Mouse (Mus musculus): ENCODE measurements around the gene Dusp13. TPM values are rescaled to one million over a fixed set of nuclear protein-coding genes. Genes with fewer than 3 reads are reported as not detected.
A peak's percentile ranks its signal among the peaks of the same experiment; 100 is the strongest.

Dusp13 gene
- polyA plus RNA-seq, 1 experiment: 0.75 TPM

GRCm38 (mm10) chr14:21744169-21744568, 6.8 kb downstream of the Dusp13 start:
- TF ChIP-seq POLR2A (IDR thresholded peaks at IDR 0.05; ENCODE audit: control insufficient read depth, extremely low read depth, insufficient read depth, low read length, poor library complexity) (no peak), CTCF (IDR thresholded peaks at IDR 0.05; ENCODE audit: borderline replicate concordance, control insufficient read depth, extremely low read depth, insufficient read depth, low read length, poor library complexity) (no peak)
- WGBS: 100% methylated on average over 1 of the region's 1 CpGs

DNA sequence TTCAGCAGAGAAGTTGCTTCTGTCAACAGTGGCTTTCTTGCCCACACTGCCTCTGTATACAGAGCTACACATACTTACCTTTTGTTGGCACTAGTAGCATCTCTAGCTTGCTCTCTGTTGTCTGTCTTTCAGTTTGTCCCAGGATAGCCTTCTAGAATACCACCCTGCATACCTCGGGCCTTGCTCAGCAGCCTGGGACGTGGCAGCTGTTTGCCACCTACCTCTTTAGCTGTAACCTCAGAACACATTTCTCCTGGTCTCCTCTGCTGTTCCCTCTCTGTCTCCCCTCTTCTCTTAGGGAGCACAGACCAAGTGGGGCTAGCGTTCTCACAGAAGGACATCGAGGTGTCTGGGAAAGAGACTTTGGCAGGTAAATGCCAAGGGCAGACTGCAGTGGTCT, 8.5 kb downstream of the Dusp13 start:
- Histone ChIP-seq H3K27me3 (ENCODE audit: control insufficient read depth, insufficient read depth, low read length) (no peaks in the 10 kb centered on the region), H3K27ac (ENCODE audit: control insufficient read depth, insufficient read depth, low read length) (no peak overlapping the region), H3K4me3 (ENCODE audit: control insufficient read depth, insufficient read depth, low read length) (no peak overlapping the region), H3K4me1 (replicated peaks; ENCODE audit: control insufficient read depth, insufficient read depth, low read length) (no peaks in the 10 kb centered on the region), H3K36me3 (ENCODE audit: control insufficient read depth, insufficient read depth, low read length) (no peaks in the 10 kb centered on the region)
- WGBS: 95% methylated on average over 4 of the region's 4 CpGs
- DNase-seq: no peak
- no peak for TF ChIP-seq CTCF (IDR thresholded peaks at IDR 0.05; ENCODE audit: borderline replicate concordance, control insufficient read depth, extremely low read depth, insufficient read depth, low read length, poor library complexity)
- TF ChIP-seq POLR2A (IDR thresholded peaks at IDR 0.05; ENCODE audit: control insufficient read depth, extremely low read depth, insufficient read depth, low read length, poor library complexity): no peak

More at GRCm38 (mm10) chr14:21744169-21744568, 6.8 kb downstream of the Dusp13 start:
- H3K4me3 ChIP-seq (ENCODE audit: control insufficient read depth, insufficient read depth, low read length): no peak overlapping the region
- H3K36me3 ChIP-seq (ENCODE audit: control insufficient read depth, insufficient read depth, low read length): no peaks in the 10 kb centered on the region
- no peaks in the 10 kb centered on the region for H3K4me1 ChIP-seq (replicated peaks; ENCODE audit: control insufficient read depth, insufficient read depth, low read length)
- no peaks in the 10 kb centered on the region for H3K27me3 ChIP-seq (ENCODE audit: control insufficient read depth, insufficient read depth, low read length)
- DNase-seq: no peak
- H3K27ac ChIP-seq (ENCODE audit: control insufficient read depth, insufficient read depth, low read length): no peak overlapping the region

DNA sequence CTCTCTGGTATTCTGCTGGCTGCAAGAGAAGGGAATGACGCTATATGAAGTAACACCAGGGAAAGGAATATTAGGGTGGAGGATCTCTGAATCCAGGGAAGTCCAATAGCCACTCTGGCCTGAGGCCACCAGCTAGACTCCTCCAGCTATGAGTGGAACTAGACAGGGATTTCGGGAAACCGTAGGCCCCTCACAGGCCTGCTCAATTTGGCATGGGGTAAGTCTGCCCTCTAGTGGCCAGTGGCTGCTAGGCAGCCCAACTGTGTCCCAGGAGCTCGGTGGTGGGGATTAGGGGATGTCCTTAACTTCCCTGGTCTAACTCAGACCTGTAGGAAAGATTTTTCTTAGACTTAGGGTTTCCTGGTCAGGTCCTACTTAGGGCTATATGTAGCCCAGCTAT, 9.2 kb downstream of the Dusp13 start:
- peak; percentile 73 for DNase-seq

DNA sequence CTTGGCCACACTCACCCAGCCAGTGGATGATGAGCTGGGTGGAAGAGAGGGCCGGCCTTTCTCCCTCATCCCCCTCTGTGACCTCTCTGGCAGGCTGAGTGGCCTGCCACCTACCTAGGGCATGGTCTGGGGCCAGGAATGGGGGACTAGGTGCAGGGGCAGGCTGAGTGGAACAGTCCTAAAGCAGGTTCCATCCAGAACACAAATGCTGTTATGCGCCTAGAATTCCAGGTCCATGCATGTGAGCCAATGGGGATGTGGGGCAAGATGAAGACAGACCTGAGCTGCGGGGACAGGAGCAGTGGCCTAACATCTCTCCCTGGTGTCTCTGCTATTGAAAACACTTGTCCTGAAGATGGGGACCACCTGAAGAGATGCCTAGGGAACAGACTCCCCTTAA, 9.7 kb downstream of the Dusp13 start:
- no peak for DNase-seq

More for the DNA sequence above, 9.2 kb downstream of the Dusp13 start:
- Histone ChIP-seq H3K36me3 (ENCODE audit: control insufficient read depth, insufficient read depth, low read length) (no peaks in the 10 kb centered on the region), H3K27me3 (ENCODE audit: control insufficient read depth, insufficient read depth, low read length) (no peaks in the 10 kb centered on the region), H3K4me1 (replicated peaks; ENCODE audit: control insufficient read depth, insufficient read depth, low read length) (no peaks in the 10 kb centered on the region), H3K4me3 (ENCODE audit: control insufficient read depth, insufficient read depth, low read length) (no peak overlapping the region), H3K27ac (ENCODE audit: control insufficient read depth, insufficient read depth, low read length) (no peak overlapping the region)
- 30% methylated on average over 4 of the region's 4 CpGs for WGBS
- TF ChIP-seq CTCF (IDR thresholded peaks at IDR 0.05; ENCODE audit: borderline replicate concordance, control insufficient read depth, extremely low read depth, insufficient read depth, low read length, poor library complexity) (peak; percentile 94), POLR2A (IDR thresholded peaks at IDR 0.05; ENCODE audit: control insufficient read depth, extremely low read depth, insufficient read depth, low read length, poor library complexity) (no peak)

DNA sequence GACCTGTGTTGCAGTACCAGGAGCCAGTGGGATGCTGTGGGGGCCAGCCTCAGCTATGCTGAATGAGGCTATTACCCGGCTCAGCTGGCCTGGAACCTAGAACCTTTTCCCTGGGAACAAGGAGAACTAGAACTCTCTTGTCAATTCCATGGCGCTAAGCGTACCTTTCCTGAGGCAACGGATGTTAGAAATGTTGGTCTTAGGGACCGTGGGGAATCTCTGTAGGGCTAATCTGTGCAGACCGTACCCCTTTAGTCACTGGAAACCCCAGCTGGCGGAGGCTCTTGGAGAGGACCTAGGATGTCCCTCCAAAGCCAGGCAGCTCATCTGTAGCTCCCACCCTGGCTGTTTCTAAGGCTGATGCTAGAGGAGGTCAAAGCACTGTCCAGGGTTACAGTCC, 10.6 kb downstream of the Dusp13 start:
- DNase-seq: no peak
- 99% methylated on average over 7 of the region's 7 CpGs for WGBS
- no peaks in the 10 kb centered on the region for H3K27me3 ChIP-seq (ENCODE audit: control insufficient read depth, insufficient read depth, low read length)

More for the DNA sequence above, 9.7 kb downstream of the Dusp13 start:
- 89% methylated on average over 3 of the region's 3 CpGs for WGBS
- Histone ChIP-seq H3K36me3 (ENCODE audit: control insufficient read depth, insufficient read depth, low read length) (no peaks in the 10 kb centered on the region), H3K4me3 (ENCODE audit: control insufficient read depth, insufficient read depth, low read length) (no peak overlapping the region), H3K27me3 (ENCODE audit: control insufficient read depth, insufficient read depth, low read length) (no peaks in the 10 kb centered on the region), H3K4me1 (replicated peaks; ENCODE audit: control insufficient read depth, insufficient read depth, low read length) (no peaks in the 10 kb centered on the region), H3K27ac (ENCODE audit: control insufficient read depth, insufficient read depth, low read length) (no peak overlapping the region)
- no peak for TF ChIP-seq CTCF (IDR thresholded peaks at IDR 0.05; ENCODE audit: borderline replicate concordance, control insufficient read depth, extremely low read depth, insufficient read depth, low read length, poor library complexity)
- TF ChIP-seq POLR2A (IDR thresholded peaks at IDR 0.05; ENCODE audit: control insufficient read depth, extremely low read depth, insufficient read depth, low read length, poor library complexity): no peak

GRCm38 (mm10) chr14:21733131-21733905, 17.7 kb downstream of the Dusp13 start:
- no peaks in the 10 kb centered on the region for H3K4me1 ChIP-seq (replicated peaks; ENCODE audit: control insufficient read depth, insufficient read depth, low read length)
- 95% methylated on average over 15 of the region's 15 CpGs for WGBS
- DNase-seq: no peak
- no peaks in the 10 kb centered on the region for H3K36me3 ChIP-seq (ENCODE audit: control insufficient read depth, insufficient read depth, low read length)
- H3K4me3 ChIP-seq (ENCODE audit: control insufficient read depth, insufficient read depth, low read length): no peak overlapping the region
- no peak overlapping the region for H3K27ac ChIP-seq (ENCODE audit: control insufficient read depth, insufficient read depth, low read length)
- no peaks in the 10 kb centered on the region for H3K27me3 ChIP-seq (ENCODE audit: control insufficient read depth, insufficient read depth, low read length)
- TF ChIP-seq POLR2A (IDR thresholded peaks at IDR 0.05; ENCODE audit: control insufficient read depth, extremely low read depth, insufficient read depth, low read length, poor library complexity): no peak
- TF ChIP-seq CTCF (IDR thresholded peaks at IDR 0.05; ENCODE audit: borderline replicate concordance, control insufficient read depth, extremely low read depth, insufficient read depth, low read length, poor library complexity): no peak

More for the DNA sequence above, 10.6 kb downstream of the Dusp13 start:
- Histone ChIP-seq H3K4me1 (replicated peaks; ENCODE audit: control insufficient read depth, insufficient read depth, low read length) (no peaks in the 10 kb centered on the region), H3K36me3 (ENCODE audit: control insufficient read depth, insufficient read depth, low read length) (no peaks in the 10 kb centered on the region), H3K4me3 (ENCODE audit: control insufficient read depth, insufficient read depth, low read length) (no peak overlapping the region), H3K27ac (ENCODE audit: control insufficient read depth, insufficient read depth, low read length) (no peak overlapping the region)
- TF ChIP-seq POLR2A (IDR thresholded peaks at IDR 0.05; ENCODE audit: control insufficient read depth, extremely low read depth, insufficient read depth, low read length, poor library complexity) (no peak), CTCF (IDR thresholded peaks at IDR 0.05; ENCODE audit: borderline replicate concordance, control insufficient read depth, extremely low read depth, insufficient read depth, low read length, poor library complexity) (no peak)
